Mouse (Mus musculus) kidney, postnatal 36 days (tissue): ENCODE data around the gene Rassf4.

ENCODE experiments used
- DNase-seq, 2 experiments: peaks; one replicate each; pipeline ENCODE4 v3.0.0; 2021 to 2022; ENCODE audit warnings: mixed read lengths in 2 of 2

Rassf4 gene

DNA sequence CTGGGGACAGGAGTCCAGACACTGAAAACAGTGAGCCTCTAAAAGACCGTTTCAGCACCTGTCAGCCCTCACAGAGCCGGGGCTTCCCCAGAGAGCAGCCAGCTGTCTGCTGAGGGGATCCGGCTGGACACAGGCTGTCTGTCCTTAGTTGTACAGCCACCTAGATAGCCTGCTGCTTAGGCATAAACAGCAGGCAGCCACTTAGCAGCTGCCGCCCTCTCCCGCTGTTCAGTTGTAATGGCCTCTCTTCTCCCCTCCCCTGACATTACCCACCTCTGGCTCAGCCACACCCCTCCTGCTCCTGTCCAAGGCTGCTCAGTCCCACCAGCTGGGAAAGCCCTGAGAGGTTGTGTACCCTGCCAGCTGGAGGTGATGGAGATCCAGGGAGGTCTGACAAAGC, 2.7 kb downstream of the Rassf4 start:
- no peak for DNase-seq

DNA sequence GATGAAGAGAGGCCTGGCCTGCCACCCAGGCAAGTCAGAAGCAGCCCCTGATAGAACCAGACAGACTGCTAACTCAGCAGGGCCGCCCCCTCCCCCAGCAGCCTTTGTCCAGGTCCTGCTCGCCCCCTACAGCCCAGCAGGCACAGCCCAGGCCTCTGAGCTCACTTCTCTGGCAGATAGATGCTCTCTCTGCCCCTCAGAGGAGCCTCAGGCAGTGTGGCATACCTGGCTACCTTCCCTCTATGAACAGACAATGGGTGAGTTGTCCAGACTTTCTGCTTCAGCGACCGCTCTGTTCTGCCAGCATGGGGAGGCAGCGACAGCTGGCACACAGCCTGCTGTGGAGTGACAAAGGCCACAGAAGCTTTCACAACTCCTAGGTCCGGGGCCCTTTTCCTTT, 3.6 kb downstream of the Rassf4 start:
- DNase-seq = peak in 1 of 2 experiments; percentile 59

- DNase-seq = no peak
These were observed 4.9 kb downstream of the Rassf4 start for GRCm38 (mm10) chr6:116668682-116669470.

GRCm38 (mm10) chr6:116667382-116667781, 6.4 kb downstream of the Rassf4 start:
- DNase-seq = no peak

DNA sequence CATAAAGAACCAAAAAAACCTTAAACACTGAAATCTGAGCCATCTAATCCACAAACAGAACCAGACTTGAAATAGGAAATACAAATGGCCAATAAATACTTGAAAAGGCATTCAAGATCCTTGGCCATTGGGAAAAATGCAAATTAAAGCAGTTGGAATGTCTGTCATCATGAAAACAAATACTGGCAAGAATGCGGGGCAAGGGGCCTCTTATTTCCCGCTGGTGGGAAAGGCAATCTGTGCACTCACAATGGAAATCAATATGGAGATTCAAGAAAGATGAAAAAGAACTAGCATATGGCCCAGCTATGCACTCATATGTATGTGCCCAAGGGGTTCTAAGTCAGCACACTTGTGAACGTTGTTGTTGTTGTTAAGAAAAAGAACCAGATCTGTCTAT, 6.9 kb downstream of the Rassf4 start:
- DNase-seq = no peak

DNA sequence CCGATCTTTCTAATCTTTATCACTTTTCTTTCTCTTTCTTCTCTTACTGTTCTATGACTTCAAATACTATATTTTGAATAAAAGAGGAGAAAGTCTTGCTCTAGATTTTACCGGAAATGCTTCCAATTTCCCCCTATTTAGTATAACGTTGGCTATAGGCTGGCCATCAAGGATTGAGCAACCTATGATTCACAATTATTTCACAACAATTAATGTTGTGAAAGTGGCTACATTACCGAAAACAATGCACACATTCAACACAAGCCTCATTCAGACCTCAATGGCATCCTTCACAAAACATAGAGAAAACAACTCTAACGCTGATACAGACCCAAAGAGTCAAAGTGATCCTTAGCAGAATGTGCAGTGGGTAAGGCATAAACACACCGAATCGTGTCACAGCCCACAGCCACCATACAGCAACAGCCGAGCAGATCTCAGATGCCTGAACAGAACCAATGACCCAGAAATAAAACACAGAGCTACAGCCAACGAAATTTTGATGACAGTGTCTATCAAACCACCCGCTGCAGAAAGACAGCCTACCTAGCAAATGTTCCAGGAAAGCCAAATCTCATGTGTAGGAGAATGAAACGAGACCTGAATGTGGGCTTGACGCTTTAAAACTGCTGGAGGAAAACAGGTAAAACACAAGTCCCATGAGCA, 7.5 kb downstream of the Rassf4 start:
- DNase-seq = no peak

- DNase-seq = no peak
These were observed 8.9 kb downstream of the Rassf4 start for GRCm38 (mm10) chr6:116664830-116665229.

DNA sequence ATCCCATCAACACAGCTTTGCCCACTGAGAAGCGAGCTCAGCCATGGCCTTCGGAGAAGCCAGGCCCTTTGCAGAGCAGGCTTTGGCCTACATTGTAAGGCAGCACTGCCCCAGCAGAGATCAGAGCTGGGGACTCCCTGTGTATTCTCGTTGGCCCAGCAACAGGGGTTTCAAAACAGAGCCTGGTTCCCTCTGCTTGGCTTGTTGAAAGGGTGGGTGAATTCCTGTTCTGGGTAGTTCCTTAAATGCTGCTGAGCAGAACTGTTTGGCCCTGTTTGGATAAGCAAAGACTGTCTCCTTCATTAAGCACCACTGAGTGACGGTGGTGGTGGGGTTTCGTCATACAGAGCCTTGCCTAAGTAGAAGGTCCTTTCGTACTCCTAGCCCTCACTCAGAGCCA, 9.7 kb downstream of the Rassf4 start:
- DNase-seq = no peak

DNA sequence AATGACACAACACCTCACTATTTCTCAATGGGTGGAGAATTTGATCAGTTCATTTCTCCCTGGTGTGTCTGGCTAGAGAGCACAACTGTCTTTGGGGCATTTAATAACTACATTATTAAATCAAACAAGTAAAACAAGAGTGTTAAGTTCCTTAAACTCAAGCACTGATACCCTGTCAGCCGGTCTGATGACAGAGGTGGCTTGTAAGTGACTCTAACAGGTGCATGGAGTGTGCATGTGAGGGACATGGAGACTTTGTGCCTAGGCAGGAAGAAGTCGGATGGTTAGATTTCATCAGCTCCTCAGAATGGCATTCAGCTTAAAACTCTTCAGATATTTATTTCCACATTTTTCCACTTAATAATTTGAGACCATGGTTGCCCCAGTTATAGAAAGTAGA, 10.4 kb downstream of the Rassf4 start:
- no peak for DNase-seq

- DNase-seq = peak; percentile 62 to 81
These were observed 19.9 kb downstream of the Rassf4 start for GRCm38 (mm10) chr6:116653684-116654454.

DNA sequence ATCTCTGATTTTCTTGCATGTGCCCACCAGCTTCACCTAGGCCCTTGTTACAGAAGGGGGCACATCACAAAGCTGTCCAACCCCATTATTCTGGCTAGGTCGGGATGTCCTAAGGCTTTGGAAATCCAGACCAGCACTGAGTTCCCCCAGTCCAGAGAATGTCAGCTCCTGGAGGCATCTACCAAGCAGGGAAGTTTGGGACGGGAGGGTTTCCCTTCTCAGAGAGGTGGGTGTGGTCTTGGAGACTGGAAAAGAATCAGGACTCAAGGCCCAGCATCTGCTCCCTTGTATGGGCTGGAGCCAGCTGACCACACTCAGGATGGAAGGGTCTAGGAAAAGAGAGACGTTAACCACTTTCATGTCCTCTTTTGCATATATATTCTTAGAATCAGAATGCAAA, 20.6 kb downstream of the Rassf4 start:
- DNase-seq = no peak

DNA sequence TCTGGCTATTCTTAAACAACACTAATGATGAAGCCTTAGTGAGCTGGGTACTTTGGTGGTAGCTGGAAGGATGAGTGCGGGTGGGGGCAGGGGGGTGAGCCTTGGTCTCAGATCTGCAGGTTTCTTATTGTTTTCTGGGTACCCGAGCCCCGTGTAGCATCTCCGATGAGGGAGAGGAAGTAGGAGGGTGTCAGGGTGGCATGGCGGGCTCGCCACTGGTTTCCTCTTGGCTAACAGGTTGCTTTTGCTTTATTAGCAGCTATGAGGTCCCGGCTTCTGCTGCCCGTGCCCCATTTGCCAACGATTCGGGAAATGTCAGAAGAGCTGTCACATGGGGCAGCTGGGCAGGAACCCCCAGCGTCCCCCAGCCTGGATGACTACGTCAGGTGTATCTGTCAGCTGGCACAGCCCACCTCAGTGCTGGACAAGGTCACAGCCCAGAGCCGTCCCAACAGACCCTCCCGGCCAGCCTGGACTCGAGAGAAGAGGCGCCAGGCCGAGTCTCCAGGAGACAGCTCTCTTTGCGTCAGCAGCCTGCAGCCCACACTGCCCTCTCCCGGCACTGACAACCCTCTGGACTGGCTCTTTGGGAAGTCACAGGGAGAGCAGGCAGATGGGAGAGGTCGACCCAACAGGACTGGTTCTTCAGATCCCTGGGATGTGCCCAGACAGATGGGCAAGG, 22.2 kb downstream of the Rassf4 start:
- peak; percentile 70 to 81 for DNase-seq

- peak; percentile 84 to 92 for DNase-seq
These were observed 23.3 kb downstream of the Rassf4 start, which contains the start of gene Depp1 for GRCm38 (mm10) chr6:116650406-116650805. Gene Depp1 (plus strand): TSS chr6:116650609.

GRCm38 (mm10) chr6:116649811-116650210, 23.9 kb downstream of the Rassf4 start:
- no peak for DNase-seq

DNA sequence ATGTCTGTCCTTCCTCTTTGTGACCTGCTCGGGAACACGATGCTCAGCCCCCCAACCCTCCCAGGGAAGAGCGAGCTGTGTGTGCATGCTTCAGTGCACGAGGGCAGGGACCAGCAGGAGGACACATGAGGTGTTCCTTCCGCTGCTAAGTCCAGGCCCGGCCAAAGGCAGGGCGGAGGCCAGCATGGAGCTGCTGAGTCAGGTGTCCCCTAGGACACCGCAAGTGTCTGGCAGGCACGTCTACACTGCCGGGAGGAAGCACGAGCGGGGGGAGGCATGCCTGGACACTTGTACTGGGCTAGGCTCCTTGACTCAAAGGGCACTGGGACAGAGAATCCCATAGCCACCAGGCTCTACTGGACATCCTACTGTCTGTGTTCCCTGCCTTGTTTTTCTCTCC, 26.0 kb downstream of the Rassf4 start:
- peak; percentile 85 to 91 for DNase-seq

DNA sequence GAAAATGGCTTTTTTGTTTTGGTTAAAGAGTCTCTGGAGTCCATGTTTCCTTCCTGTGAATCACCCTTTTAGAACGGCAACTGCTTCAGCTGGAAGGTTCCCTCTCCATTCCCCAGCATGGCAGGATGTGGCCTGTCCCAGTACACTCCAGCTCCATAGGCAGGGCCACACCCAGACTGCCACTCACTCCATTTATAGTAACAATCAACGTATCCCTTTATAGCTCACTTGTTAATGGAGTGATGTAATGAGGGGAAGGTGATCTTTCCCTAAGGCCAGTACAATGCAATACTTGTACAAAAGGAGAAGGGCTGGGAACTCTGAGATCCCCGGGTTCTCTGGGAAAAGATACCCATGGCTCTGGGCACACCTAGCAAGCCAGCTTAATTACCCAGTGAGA, 29.4 kb downstream of the Rassf4 start:
- DNase-seq = peak in 1 of 2 experiments; percentile 54

- no peak for DNase-seq
These were observed 29.9 kb downstream of the Rassf4 start for GRCm38 (mm10) chr6:116643881-116644280.

DNA sequence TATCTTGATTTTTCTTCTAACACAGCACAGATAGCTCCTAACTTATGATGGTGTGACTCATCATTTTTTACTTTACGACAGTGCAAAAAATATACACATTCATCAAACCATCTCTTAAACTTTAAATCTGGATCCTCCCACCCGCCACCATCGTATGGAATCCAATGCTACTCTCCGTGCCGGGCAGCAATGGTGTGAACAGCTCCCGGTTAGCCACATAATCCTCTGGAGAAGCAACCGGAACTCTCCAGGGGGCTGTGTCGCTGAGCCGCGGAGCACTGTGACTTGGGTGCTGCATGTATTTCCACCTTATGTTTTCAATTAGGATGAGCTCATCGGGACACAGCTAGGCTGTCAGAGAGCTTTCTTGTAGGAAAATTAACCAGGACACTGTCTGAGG, 30.8 kb downstream of the Rassf4 start:
- no peak for DNase-seq

GRCm38 (mm10) chr6:116639663-116640062, 34.1 kb downstream of the Rassf4 start:
- no peak for DNase-seq

DNA sequence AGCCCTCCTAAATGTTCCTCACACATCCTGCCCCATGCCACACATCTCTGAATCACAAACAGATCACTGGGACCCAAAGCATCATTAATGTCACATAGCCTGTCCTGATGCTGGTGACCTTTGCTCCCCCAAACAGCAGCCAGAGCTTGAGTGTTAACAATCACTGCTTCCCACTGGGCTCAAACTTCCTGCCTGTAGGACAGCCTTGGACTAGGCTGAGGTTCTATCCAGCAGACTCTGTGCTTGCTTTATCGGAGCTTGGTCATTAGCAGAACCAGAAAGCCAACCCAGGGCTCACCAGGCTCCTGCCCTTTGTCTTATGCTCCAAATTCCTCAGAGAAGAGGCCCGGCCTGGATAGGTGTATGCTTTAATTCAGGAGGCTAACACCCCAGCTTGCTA, 34.9 kb downstream of the Rassf4 start:
- no peak for DNase-seq

DNA sequence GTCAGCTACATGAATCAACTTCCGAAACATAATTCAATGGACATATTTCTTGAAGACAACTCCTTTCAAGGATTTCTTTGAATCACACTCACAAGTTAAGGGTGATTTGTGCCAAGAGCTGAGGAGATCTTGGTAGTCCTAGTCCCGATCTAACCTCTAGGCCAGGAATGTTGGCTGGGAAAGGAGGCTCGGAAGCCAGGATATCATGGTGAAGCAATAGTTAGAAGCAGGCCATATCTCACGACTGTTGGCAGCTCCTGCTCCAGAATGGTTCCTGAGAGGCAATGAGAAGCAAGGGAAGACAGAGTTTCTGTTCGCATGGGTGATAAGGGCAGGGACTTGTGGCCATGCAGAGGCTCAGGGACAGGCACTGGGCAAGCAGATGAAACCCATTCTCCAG, 36.3 kb downstream of the Rassf4 start:
- no peak for DNase-seq

GRCm38 (mm10) chr6:116636581-116637235, 37.0 kb downstream of the Rassf4 start:
- DNase-seq = no peak
